Mouse (Mus musculus) neutrophil, adult 5-6 weeks (primary cell): ENCODE data around the gene Lrtm2. TPM values are rescaled to one million over a fixed set of nuclear protein-coding genes. Genes with fewer than 3 reads are reported as not detected.

ENCODE experiments used
- ATAC-seq: fragments of 151-379, 151-347 bp; 2 replicates; pipeline ENCODE4 v1.8.0; 2017; ENCODE audit warnings: mild to moderate bottlenecking, moderate TSS enrichment; ENCODE audit not compliant: insufficient number of reproducible peaks, poor library complexity, low FRiP score, severe bottlenecking; ENCODE audit errors: extremely low read depth
- total RNA-seq: library from RNA; stranded (forward); fragments of 200-1000 nt; gene quantifications from 2 replicates; pipeline ENCODE4 v1.2.3, GENCODE M21; 2017

The Lrtm2 gene
- total RNA-seq, 1 experiment from 2014 or later, result 0.35 TPM

DNA sequence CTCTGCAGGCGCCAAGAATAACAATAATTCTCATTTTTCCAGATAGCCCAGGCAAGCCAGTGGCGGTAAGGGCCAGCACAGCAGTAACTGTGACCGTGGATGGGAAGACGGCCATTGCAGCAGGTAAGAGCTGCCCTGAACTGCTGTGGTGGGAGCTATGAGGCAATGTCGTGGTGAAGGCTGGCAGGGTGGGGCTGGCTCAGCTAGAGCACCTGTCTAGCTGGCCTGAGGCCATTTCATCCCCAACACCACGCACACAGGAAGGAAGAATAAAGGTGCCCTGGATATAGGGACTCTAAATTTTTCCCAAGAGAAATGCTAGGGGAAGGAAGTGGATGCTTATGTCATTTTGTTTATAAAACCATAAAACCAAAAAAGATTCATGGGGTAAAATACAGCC is 18.2 kb downstream of the Lrtm2 start:
- ATAC-seq, result no peak

DNA sequence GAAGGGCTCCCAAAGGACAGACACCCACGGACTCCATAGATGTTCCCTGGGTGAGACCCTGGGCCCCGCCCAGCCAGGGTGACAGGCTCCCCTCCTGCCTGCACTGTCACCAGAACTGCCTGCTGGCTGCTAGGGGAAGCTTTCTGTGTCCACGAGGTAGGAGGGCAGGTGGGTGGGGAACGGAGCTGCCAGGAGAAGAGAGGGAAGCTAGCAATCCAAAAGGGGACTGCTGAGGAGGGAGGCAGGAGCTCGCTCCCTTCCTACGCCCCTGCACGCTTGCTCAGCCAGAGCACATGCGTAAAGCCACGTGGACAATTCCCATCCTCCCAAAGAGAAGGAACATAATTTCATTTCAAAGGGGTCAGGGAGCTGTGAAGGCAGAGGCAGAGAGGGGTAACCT is 20.4 kb downstream of the Lrtm2 start:
- no peak for ATAC-seq

DNA sequence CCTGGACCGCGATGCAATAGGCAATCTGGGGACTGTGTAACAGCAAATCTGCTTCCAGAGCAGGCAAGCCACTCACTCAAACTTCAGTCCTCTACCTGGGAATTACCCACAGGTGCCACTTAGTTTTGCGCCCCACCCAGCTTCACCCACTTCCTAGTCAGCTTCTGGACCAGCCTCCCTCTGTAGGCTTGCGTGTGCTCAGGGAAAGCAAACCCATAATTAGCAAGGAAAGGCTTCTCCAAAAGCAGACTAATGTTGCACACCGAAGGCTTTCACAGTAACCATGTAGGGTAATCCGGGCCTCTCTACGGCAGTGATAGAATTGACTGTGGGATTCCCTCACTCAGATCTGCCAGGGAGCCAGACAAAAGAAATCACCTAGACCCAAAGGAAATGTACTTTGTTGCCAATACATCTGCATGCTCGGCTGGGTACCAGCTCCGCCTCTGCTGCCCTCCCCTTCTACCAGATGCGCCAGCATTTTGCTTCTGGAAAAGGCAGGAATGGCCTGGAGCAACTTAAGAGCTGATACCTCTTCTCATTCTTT is 22.6 kb downstream of the Lrtm2 start:
- no peak for ATAC-seq

DNA sequence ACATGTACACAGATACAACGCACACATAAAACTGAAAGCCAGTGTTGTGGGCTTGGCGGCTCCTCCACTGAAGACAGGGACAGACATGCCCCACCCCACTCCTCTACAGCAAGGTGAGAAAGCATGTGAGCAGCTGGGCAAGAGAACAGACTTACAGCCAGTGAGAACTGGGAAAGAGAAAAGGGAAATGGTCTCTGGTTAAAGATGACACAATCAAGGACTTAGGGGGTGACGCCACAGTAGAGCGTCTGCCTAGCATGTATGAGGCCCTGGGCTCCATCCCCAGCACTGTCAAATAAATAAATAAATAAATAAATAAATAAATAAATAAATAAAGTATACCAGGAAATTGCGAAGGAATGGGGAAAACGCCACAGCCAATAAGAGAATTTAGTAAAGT is 27.2 kb downstream of the Lrtm2 start:
- no peak for ATAC-seq

DNA sequence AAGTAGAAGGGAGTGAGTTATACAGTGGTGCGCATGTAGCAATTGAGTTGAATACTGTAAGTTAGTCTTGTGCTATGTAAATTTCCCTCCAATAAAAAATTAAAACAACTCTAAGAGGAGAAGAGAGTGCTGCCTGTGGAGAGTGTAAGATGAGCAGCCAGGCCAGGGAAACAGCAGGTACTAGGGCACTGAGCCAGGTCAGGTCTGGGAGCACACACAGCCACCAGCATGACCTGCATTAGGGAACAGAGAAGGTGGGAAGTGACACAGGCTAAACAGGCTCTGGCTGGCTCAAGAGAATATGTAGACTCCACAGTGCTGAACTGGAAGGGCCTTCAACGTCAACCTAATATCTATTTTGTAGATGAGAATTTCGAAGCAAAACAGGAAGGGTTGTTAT is 29.3 kb downstream of the Lrtm2 start:
- ATAC-seq, result no peak

DNA sequence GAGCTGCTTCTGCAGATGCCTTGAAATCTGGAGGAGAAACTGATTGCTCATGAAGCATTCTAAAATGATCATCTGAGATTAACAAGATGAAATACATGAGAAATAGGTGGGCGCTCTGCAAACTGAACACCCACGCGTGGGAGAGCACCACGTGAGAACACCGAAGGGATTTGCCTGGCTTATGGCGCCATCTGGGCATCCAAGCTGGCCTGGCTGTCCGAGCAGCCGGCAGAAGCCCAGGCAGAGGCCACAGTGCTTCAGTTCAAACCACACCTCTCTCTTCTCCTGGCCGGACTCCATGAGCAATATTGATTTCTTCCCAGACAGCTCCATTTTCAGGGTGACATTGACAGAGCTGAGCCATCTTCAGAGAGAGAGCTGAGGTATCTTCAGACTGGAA is 49.8 kb downstream of the Lrtm2 start:
- no peak for ATAC-seq

DNA sequence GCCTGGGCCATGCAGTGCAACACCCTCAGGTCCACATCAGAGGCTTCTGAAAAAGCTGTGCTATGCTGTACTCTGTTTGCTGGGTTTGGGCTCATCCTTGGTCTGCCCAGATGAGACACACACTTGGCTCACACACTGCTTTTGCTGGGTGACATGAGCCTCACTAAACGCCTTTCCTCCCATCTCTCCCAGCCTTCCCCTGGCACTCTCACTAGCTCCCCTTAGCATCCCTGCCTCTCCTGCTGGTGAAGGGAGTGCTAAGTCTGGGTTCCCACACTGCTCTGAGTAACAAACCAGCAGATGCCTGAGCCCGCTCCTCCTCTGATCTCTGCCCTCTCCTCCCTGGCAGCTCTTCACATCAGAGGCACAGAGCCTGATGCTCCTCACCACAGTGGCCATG is 53.9 kb downstream of the Lrtm2 start:
- ATAC-seq, result no peak

Other genes with a start within 250 kb of the Lrtm2 start
- 11.7 and 15.7 TPM in 2 replicates for gene Dcp1b, start 155.5 kb downstream of the Lrtm2 start, total RNA-seq
- gene Cacna1c, start 134.3 kb downstream of the Lrtm2 start, total RNA-seq, result 0.12 TPM in 1 of 2 replicates, not detected in the other
- 2.0 and 3.6 TPM in 2 replicates for gene Cacna2d4, start 94.2 kb downstream of the Lrtm2 start, total RNA-seq
- gene Adipor2, start 86.9 kb upstream of the Lrtm2 start, total RNA-seq, result 117 and 122 TPM in 2 replicates
- 58.9 and 63.7 TPM in 2 replicates for gene Fbxl14, start 148.9 kb upstream of the Lrtm2 start, total RNA-seq
- gene Wnt5b, start 213.6 kb upstream of the Lrtm2 start, total RNA-seq, result 0.23 TPM in 1 of 2 replicates, not detected in the other